Mouse (Mus musculus): ENCODE results near the gene Rufy3. TPM values are rescaled to one million over a fixed set of nuclear protein-coding genes. Genes with fewer than 3 reads are reported as not detected.

The Rufy3 gene
- polyA plus RNA-seq, 1 experiment from 2014 or later, result 321 TPM

DNA sequence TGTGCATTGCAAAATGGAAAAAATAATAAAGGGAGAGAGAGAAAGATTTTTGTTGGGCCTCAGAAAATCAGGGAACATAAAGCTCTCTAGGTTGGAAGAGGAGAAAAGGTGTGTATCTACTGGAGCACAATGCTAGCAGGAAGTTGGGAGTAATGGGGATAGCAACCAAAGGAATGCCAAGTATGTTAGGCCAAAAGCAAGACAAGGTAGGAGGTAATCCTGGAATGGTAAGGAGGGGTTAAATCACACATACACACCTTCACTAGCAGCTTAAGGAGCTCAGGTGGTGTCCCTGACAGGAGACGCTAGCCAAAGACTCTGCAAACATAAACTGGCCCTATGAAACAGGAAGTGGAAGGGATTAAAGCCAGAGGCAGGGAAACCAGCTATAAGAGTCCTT lies 5.8 kb upstream of the Rufy3 start:
- no peak for ATAC-seq (replicated peaks)
- no peak overlapping the region for H3K9ac ChIP-seq
- H3K9me3 ChIP-seq, result no peaks in the 10 kb centered on the region
- H3K36me3 ChIP-seq (replicated peaks), result no peaks in the 10 kb centered on the region
- no peak overlapping the region for H3K4me3 ChIP-seq
- WGBS, result 33% methylated on average over 1 of the region's 1 CpGs
- H3K27ac ChIP-seq, result no peak overlapping the region
- peaks cover 24% of the 10 kb centered on the region for H3K4me1 ChIP-seq
- no peak overlapping the region for H3K4me2 ChIP-seq
- H3K27me3 ChIP-seq (replicated peaks), result no peaks in the 10 kb centered on the region

DNA sequence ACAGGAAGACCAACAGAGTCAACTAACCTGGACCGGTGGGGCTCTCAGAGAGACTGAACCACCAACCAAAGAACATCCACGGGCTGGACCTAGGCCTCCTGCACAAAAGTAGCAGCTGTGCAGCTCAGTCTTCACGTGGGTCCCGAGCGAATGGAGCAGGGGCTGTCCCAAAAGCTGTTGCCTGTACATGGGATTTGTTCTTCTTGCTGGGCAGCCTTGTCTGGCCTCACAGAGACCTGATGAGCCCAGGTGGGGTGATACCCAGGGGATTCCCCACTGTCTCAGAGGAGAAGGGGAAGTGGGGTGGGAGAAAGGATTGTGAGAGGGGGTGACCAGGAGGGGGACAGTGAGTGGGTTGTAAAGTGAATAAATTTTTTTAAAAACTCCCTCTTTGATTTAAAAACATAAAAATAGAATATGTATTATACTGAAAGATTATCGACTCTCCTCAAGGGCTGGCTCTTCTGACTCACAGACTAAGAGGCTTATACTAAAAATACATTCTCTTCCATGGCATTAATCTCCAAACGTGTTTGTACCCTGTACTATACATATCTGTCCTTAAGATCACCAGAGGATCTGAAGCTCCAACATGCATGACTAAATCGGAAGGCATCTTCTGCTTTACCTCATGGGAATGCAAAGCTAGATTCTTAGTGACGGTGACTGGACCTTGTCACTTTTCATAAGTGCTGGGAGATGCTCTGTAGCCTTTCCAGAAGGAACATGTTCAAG lies 3.6 kb upstream of the Rufy3 start:
- H3K36me3 ChIP-seq (replicated peaks), result no peaks in the 10 kb centered on the region
- peaks cover 14% of the 10 kb centered on the region for H3K4me1 ChIP-seq

DNA sequence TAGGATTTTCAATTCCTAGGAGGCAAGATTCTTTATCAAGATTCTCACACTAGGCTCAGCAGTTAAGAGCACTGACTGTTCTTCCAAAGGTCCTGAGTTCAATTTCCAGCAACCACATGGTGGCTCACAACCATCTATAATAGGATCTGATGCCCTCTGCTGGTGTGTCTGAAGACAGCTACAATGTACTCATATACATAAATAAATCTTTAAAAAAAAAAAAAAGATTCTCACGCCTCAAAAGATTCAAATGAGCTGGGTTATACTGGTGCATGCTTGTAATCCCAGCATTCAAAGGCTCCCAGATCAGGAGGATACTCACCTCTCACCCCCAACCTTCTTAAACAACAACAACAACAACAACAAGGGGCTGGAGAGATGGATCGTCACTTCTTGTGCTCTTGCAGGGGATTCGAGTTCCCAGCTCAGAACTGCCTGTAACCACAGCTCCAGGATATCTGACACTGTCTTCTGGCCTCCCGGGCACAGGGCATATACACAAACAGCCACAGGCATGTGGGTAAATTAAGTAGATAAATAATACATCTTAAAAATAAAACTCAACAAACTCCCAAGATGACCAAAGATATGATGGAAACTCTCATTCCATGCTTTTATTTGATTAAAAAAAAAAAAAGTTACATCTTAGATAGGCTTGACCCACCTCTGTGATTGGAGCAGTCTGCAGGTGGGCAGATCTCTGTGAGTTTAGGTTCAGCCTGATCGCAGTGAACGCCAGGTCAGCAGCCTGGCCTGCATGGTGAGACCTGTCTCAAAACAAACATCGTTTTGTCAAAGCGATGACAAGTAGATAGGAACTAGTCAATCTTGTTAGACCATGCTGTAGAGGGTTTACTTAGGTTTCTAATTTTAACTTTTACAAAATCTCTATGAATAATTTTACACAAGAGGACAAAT lies 1.7 kb upstream of the Rufy3 start:
- no peaks in the 10 kb centered on the region for H3K36me3 ChIP-seq (replicated peaks)
- 78% methylated on average over 8 of the region's 8 CpGs for WGBS
- H3K4me1 ChIP-seq, result peaks cover 20% of the 10 kb centered on the region
- no peak overlapping the region for H3K27ac ChIP-seq
- H3K4me3 ChIP-seq, result no peak overlapping the region
- no peak overlapping the region for H3K4me2 ChIP-seq
- H3K9me3 ChIP-seq, result no peaks in the 10 kb centered on the region
- H3K9ac ChIP-seq, result no peak overlapping the region
- no peaks in the 10 kb centered on the region for H3K27me3 ChIP-seq (replicated peaks)
- ATAC-seq (replicated peaks), result no peak

More for the DNA sequence above, 3.6 kb upstream of the Rufy3 start:
- H3K27ac ChIP-seq, result no peak overlapping the region
- H3K9ac ChIP-seq, result no peak overlapping the region
- 86% methylated on average over 9 of the region's 9 CpGs for WGBS
- no peaks in the 10 kb centered on the region for H3K27me3 ChIP-seq (replicated peaks)
- no peak overlapping the region for H3K4me3 ChIP-seq
- ATAC-seq (replicated peaks), result no peak
- H3K4me2 ChIP-seq, result no peak overlapping the region
- no peaks in the 10 kb centered on the region for H3K9me3 ChIP-seq

DNA sequence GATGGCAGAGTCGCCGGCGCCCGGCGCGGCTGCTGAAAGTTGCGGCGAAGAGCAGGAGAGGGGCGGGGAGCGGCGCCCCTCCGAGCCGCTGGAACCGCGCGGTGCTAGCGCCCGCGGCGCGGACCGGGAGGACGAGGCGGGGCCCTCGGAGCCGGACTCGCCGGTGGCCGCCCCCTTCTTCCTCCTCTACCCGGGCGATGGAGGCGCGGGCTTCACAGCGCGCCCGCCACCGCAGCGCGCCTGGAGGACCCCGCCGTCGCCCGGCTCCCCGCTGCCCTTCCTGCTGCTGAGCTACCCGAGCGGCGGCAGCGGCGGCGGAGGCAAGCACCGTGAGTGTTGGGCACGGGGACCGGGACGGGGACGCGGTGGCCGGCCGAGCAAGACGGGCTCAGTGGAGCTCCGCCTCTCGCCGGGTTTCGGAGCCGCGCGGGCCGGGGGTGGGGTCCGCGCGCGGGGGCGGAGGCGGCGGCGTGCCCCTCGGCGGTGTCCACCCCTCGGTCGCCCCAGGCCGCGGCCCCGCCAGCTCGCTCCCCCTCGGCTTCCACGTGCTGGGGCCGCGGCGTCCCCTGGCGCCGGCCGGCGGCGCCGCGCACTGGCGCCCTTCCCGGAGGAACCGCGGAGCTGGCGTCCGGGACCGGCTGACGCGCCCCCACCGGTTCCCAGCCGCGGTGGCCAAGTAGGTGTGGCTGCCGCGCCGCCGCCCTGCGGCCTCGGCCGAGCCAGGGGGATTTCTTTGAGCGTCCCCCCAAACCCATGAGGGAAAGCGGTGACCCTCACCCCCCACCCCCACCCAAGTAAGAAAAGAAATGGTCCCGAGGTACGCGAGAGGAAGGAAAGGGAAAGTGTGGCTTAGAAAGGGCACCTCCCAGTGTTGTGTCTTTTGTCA lies 551 bp downstream of the Rufy3 start:
- peak; percentile 77 for ATAC-seq (replicated peaks)
- no peaks in the 10 kb centered on the region for H3K27me3 ChIP-seq (replicated peaks)
- H3K9me3 ChIP-seq, result no peaks in the 10 kb centered on the region
- peak overlapping the region; percentile 89 for H3K4me3 ChIP-seq
- peak overlapping the region; percentile 91 for H3K27ac ChIP-seq
- H3K9ac ChIP-seq, result peak overlapping the region; percentile 89
- no peaks in the 10 kb centered on the region for H3K36me3 ChIP-seq (replicated peaks)
- H3K4me1 ChIP-seq, result peaks cover 20% of the 10 kb centered on the region
- peak overlapping the region; percentile 68 for H3K4me2 ChIP-seq
- under 1% methylated on average over 93 of the region's 119 CpGs for WGBS

DNA sequence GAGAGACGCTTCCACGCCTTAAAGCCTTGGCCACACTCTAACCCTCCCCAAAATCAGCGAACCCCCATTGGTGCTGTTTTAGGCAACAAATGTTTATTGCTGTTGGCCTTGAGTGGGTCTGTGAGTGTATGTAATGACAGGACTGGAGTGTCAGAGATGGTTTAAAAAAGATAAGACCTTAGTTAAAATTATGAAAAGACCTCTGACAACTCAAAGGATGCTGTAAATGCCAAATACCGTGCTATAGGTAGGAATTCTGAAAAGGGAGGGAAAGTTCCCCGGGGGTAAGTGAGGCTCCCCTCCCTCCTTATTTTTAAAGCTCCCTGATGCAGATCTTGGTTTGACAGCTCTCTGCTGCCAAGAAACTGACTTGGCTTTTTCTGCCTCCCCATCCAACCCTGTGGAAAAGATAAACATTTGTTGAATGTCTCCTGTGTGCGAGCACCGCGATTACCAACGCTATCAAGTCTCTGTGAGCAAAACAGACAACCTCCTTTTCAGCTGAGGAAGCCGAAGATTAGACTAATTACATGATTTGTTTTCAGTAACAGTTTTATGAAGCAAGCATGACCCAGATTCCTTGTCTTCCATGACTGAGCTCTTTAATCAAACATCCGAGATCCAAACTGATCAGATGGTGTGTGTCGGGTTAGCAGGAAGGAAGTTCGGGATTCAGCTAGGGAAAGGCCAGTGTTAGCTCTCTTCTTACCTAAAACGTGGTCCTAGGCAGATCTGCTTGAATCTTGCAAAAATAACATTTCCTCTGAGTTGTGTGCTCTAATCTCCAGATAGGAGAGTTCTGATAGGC lies 1.4 kb downstream of the Rufy3 start:
- Histone ChIP-seq H3K4me2 (peak overlapping the region; percentile 68), H3K9me3 (no peaks in the 10 kb centered on the region), H3K9ac (peak overlapping the region; percentile 89), H3K27ac (peak overlapping the region; percentile 91), H3K4me3 (peak overlapping the region; percentile 89), H3K4me1 (peaks cover 20% of the 10 kb centered on the region), H3K27me3 (replicated peaks) (no peaks in the 10 kb centered on the region), H3K36me3 (replicated peaks) (no peaks in the 10 kb centered on the region)
- WGBS, result 4% methylated on average over 14 of the region's 14 CpGs
- peak; percentile 59; the same call in 1 of the 2 replicates for ATAC-seq (replicated peaks)

DNA sequence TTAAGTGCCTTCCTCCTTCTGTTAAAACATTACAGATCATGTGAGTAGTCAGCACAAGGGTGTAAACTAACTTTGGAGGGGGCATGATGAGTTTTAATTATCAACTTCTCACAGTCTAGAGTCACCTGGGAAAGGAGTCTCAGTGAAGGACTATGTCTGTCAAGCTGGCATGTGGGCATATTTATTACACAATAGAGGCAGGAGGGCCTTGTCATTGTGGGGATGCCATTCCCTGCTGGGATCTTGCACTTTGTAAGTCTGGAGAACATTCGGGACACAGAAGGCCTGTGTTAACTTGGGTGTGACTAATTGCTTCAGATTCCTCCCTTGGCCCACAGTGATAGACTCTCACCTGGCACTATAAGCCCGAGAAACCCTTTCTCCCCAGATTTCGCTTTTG lies 4.7 kb downstream of the Rufy3 start:
- H3K9ac ChIP-seq, result no peak overlapping the region
- ATAC-seq (replicated peaks), result no peak
- 74% methylated on average over 3 of the region's 3 CpGs for WGBS

DNA sequence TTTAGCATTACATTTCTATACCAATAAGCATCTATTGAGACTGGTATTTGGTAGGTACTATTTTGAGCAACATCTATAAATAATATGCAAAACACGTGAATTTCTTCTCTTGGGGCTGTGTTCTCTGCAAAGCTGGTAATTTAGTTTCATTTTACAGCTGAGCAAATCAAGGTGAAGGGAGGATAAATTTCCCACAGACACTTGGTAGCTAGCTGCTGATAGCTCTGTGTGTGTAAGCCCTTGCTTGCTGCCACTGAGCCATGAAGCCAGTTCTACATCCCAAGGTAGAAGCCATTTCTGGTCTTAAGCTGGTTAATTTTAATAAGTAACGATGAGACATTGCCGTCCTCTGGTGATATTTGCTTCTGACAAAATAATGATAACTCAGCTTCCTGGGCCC lies 10.0 kb downstream of the Rufy3 start:
- Histone ChIP-seq H3K4me1 (no peaks in the 10 kb centered on the region), H3K27me3 (replicated peaks) (no peaks in the 10 kb centered on the region), H3K9me3 (no peaks in the 10 kb centered on the region), H3K36me3 (replicated peaks) (no peaks in the 10 kb centered on the region), H3K4me2 (no peak overlapping the region), H3K27ac (no peak overlapping the region), H3K4me3 (no peak overlapping the region), H3K9ac (no peak overlapping the region)
- WGBS, result 93% methylated on average over 3 of the region's 3 CpGs
- no peak for ATAC-seq (replicated peaks)

More for the DNA sequence above, 4.7 kb downstream of the Rufy3 start:
- Histone ChIP-seq H3K27ac (no peak overlapping the region), H3K9me3 (no peaks in the 10 kb centered on the region), H3K27me3 (replicated peaks) (no peaks in the 10 kb centered on the region), H3K4me1 (peaks cover 17% of the 10 kb centered on the region), H3K4me2 (no peak overlapping the region), H3K36me3 (replicated peaks) (no peaks in the 10 kb centered on the region), H3K4me3 (no peak overlapping the region)

DNA sequence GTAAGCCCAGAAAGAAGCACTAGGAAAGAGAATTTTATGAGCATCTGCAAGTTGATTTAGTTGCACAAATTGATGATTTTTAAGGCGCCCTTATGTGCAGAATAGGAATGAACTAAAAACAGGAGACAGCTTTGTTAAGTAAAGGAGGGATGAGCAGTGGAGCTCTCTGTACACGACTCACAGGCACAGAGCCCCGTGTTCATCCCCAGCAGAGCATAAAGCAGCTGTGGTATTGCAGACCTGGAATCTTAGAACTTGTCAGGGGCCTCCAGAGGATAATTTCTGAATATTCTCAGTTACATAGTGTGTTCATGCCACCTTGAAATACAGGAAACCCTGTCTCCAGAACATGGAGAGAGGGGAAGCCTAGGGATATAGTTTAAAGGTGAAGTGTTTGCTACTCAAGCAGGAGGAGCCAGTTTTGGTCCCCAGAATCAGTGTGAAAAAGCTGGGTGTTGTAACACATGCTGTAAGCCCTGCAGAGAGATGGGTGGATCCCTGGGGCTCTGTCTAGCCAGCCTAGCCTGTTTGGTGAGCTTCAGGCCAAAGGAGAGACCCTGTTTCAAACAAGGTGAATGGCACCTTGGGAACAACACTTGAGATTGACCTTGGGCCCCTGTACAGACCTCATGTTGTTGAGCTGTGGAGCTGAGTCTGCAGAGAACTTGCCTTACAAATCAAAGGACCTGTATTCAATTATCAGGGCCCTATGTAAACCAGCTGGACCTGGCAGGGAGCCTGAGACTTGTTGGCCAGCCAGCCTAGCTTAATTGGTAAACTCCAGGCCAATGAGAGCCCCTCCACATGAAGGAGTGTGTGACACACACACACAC lies 10.9 kb downstream of the Rufy3 start:
- Histone ChIP-seq H3K27ac (no peak overlapping the region), H3K4me1 (no peaks in the 10 kb centered on the region), H3K4me2 (no peak overlapping the region), H3K9me3 (no peaks in the 10 kb centered on the region), H3K4me3 (no peak overlapping the region), H3K27me3 (replicated peaks) (no peaks in the 10 kb centered on the region), H3K36me3 (replicated peaks) (no peaks in the 10 kb centered on the region), H3K9ac (no peak overlapping the region)
- ATAC-seq (replicated peaks), result no peak
- WGBS, result 75% methylated on average over 3 of the region's 3 CpGs

DNA sequence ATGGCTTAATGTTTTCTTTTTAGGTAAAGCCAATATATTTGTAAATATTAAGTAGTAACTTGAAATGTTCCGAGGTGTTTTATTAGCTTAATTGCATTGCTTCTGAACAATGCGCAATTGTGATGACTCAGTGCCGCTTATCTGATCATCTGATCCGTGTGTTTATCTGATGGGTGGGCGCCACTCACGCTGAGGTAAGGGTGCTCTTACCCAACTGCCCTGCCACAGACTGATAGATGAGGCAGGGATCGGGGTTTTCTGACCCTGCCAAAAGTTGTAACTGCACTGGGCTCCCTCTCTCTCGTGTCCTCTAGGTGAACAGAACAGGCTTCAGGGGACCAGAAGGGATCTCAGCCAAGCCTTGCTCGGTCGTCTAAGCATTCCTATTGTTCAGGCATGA lies 15.8 kb downstream of the Rufy3 start:
- ATAC-seq (replicated peaks), result no peak
- no peaks in the 10 kb centered on the region for H3K27me3 ChIP-seq (replicated peaks)
- H3K4me3 ChIP-seq, result no peak overlapping the region
- H3K9me3 ChIP-seq, result no peaks in the 10 kb centered on the region
- H3K36me3 ChIP-seq (replicated peaks), result no peaks in the 10 kb centered on the region
- H3K4me1 ChIP-seq, result peaks cover 10% of the 10 kb centered on the region
- H3K4me2 ChIP-seq, result no peak overlapping the region
- H3K27ac ChIP-seq, result no peak overlapping the region
- WGBS, result 82% methylated on average over 10 of the region's 10 CpGs
- H3K9ac ChIP-seq, result no peak overlapping the region

DNA sequence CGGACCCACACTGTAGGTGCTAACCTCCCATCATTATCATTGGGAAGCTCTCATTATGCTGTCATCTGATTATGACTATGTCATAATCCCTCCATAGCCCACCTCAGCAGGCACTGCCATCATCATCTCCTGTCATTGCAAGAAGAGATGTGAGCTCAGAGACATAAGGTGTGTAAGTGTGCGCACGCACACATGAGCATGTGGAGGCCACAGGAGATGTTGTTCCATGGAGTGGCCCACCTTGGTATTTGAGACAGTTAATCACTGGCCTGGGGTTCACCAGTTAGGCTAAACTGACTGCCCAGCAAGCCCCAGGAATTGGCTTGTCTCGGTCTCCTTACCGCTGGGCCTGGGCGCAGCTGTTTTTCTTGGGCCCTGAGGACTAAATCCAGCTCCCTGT lies 16.5 kb downstream of the Rufy3 start:
- Histone ChIP-seq H3K27ac (no peak overlapping the region), H3K36me3 (replicated peaks) (no peaks in the 10 kb centered on the region), H3K4me2 (no peak overlapping the region), H3K4me1 (peaks cover 17% of the 10 kb centered on the region), H3K27me3 (replicated peaks) (no peaks in the 10 kb centered on the region), H3K9me3 (no peaks in the 10 kb centered on the region), H3K9ac (no peak overlapping the region), H3K4me3 (no peak overlapping the region)
- WGBS, result 88% methylated on average over 6 of the region's 6 CpGs
- no peak for ATAC-seq (replicated peaks)

Data from midbrain, embryonic 15.5 days (tissue).